Mouse (Mus musculus): ENCODE results near the gene Mfap1b. TPM values are rescaled to one million over a fixed set of nuclear protein-coding genes. Genes with fewer than 3 reads are reported as not detected.
"Not testable (repeated sequence)": the region's sequence is repeated elsewhere in the genome, so short reads cannot be mapped to it uniquely, and the experiment has no call there.

Mfap1b gene
- total RNA-seq (2022): 10 to 100 TPM; 18.7 to 27.0 (median 23.0) TPM

DNA sequence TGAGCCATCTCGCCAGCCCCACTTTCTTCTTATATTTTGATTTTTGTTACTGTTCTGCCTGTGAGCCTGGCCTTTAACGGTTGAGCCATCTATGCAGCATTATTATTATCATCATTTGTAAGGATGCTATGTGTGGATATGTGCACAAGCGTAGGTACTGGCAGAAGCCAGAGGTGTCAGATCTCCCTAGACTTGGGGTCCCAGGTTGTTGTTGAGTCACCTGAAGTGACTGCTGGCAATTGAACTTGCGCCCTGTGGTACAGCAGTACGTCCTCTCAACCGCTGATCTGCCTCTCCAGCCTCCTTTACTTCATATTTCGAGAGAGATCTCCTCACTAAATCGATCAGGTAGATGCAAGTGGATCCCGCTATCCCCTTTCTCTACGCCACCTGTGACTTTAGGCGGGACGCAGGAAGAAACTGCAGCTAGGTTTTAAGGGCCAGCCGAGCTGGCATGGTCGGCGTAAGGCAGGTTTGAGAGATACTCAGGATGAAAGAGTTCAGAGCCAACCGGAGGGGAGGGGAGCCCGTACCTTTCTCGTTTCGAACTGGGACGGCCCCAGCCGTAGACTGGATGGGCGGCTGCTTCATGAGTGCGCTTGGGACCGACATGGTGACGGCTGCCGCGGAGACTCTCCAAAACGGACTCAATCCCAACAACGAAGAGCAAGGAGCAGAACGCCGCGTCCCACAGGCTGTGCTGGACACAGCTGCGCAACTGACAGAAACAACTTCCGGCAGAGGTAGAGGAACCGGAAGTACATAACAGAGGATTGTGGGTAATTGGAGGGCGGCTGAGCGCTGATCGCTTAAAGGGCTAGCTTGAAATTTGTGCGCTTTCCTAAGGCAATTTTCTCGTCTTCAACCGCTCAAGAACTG is at the start of gene Mfap1b:
Mfap1b (minus strand) TSS at position 767 of the 879 bp plus-strand sequence.
- DNase-seq (ENCODE audit: low spot score in 2 of 2): peak; percentile 62 to 67

DNA sequence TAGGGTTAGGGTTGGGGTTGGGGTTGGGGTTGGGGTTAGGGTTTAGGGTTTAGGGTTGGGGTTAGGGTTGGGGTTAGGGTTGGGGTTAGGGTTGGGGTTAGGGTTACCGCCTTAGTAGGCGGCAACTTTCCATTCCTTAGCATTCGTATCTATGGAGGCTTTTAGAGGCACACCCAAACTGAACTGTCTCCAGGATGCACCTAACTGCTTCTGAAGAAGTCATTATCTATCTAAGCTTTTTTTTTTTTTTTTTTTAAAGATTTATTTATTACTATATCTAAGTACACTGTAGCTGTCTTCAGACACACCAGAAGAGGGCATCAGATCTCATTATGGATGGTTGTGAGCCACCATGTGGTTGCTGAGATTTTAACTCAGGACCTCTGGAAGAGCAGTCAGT is 49.0 kb upstream of the Mfap1b start:
- not testable (repeated sequence) for DNase-seq (ENCODE audit: low spot score in 2 of 2)

DNA sequence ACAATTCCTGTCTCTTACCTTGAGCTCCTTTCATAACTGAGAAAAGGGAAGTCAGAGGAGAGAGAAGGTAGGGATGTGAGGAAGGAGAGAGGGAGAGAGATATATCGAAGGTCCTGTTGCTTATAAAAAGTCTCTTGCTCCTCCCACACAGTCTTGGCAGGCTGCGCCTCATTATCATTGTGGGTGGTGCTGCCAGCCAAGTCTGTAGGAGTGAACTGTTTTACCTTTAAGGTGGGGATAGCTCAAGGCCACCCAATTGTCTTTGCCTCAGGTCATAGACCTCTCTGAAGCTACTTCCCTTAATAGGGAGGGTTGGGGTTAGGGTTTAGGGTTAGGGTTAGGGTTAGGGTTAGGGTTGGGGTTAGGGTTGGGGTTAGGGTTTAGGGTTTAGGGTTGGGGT is 48.1 kb upstream of the Mfap1b start:
- DNase-seq (ENCODE audit: low spot score in 2 of 2): no peak

DNA sequence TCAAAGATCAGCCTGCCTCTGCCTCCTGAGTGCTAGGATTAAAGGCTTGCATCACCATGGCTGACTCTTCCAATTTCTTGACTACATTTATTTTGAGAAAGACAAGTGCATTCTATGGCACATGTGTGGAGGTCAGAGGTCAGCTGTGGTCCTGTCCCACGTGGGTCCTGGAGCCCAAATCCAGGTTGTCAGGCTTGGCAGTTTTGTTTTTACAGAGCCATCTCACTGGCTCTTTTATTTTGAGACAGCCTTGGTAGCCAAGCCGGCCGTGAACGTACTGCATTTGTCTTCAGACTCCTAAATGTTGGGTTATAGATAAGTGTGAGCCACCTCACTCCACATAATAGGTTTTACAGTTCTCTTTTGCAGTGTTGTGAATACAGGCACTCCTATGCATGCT is 44.8 kb upstream of the Mfap1b start:
- not testable (repeated sequence) for DNase-seq (ENCODE audit: low spot score in 2 of 2)

DNA sequence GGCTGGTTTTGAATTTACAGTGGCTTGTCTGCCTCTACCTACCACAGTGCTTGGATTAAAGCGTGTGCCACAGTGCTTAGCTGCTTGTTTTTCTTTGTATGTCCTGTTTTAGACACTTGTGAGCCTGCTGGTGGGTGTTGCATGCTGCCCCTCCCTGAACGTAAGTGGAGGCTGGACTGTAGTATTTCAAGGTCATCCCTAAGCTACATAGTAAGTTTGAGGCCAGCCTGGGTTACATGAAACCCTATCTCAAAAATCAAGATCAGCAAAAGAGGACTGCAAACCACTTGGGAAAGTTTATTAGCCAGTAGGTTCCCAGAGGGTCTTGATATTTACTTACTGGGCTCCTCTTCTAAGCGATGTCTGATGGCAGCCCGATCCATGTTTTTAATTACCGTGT is 44.2 kb upstream of the Mfap1b start:
- no peak for DNase-seq (ENCODE audit: low spot score in 2 of 2)

DNA sequence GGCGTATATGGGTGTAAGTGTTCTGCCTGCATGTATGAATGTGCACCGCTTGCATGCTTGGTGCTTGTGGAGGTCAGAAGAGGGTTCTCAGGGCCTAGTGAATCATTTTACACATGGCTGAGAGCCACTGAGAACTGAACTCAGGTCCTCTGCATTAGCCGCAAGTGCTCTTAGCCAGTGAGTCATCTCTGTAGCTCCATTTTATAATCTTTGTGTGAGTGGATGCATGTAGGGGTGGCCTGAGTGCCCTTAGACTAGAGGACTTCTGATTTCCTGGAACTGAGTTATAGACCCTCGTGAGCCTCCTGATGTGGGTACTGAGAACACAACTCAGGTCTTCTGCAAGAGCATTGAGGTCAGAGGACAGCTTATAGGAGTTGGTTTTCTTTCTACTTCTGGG is 40.3 kb upstream of the Mfap1b start:
- DNase-seq (ENCODE audit: low spot score in 2 of 2): no peak

DNA sequence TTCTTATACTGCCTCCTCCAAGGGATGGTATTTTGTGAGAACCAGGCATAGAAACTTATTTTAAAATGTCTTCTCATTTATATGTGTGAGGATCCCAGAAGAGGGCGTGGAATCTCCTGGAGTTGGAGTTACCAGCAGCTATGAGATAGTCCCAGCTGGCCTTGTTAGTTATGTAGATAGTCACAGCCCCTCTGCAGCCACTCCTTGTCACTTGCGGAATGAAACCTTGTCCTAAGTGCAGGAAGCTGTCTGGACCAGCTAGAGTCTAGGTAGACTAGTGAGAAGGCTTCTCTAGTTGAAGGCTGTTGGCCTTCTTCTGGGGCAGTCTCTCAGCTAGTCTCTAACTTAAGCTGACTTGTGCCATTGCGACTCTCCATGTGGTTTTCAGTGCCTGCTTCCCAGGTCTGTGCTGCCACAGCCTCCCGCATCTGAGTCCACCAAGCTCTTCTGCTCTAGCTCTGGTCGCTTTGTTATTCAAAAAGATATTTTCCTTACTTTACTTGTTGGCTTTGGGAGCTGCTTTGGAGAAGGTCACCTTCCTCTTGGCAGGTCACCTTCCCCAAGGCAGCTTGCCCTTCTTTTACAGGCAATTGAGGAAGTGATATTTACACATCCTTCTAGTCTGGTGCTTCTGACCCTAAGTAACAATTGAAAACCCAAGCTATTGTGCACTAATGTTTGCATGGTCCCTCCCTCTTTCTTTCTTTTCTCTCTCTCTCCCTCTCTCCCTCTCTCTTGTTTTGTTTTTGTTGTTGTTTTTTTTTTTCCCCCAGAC is 39.3 kb upstream of the Mfap1b start:
- DNase-seq (ENCODE audit: low spot score in 2 of 2): not testable (repeated sequence)

DNA sequence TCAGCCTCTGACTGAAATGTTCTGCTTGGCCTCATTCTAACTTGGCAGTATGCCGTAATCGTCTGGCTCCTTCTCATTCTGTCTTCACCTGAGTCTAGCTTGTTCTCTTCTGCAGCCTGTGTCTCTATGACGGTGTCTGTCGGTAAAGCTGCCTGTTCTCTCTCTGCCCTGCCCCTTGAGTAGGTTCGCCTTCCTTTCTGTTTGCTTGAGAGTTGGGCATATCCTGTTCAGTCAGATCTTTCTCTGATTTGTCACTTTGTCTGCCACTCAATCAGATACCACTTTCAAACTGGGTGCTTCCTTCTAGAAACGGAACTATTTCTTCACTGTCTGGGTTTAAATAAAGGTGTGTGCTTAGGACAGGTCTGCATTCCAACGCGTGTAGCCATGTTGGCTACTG is 37.5 kb upstream of the Mfap1b start:
- no peak for DNase-seq (ENCODE audit: low spot score in 2 of 2)

DNA sequence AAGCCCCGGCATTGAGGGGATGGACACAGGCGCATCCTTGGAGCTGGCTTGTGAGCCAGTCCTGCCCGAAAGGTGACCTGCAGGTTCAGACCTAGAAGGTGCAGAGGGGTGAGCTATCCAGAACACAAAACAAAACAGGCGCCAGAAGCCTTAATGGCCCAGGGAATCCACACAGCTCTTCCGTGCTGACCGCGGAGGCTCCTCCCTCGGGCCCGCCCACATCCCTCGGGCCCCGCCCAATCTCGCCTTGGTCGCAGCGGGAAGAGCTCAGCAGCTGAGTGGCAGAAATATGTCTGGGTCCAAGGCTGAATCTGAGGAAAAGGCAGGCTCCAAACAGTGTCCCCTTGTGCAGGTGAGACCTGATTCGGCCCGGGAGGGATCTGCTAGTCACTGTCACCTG is 35.7 kb upstream of the Mfap1b start:
- peak; percentile 36 to 45 for DNase-seq (ENCODE audit: low spot score in 2 of 2)

DNA sequence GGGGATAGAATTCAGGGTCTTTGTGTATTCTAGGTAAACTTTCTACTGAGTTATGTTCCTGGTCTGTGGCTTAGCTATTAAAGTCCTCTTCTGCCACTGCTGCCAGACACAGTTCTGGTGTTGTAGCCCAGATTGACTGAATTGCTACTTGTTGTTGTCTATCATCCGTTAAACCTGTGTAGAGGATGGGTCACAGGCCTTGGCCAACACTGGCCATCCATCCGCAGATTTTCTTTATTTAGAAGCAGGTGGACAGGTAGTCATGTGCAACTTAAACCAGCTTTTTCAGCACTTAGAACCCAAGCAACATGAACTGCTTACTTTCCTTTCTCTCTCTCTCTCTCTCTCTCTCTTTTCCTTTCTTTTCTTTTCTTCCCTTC is 34.1 kb upstream of the Mfap1b start:
- no peak for DNase-seq (ENCODE audit: low spot score in 2 of 2)

DNA sequence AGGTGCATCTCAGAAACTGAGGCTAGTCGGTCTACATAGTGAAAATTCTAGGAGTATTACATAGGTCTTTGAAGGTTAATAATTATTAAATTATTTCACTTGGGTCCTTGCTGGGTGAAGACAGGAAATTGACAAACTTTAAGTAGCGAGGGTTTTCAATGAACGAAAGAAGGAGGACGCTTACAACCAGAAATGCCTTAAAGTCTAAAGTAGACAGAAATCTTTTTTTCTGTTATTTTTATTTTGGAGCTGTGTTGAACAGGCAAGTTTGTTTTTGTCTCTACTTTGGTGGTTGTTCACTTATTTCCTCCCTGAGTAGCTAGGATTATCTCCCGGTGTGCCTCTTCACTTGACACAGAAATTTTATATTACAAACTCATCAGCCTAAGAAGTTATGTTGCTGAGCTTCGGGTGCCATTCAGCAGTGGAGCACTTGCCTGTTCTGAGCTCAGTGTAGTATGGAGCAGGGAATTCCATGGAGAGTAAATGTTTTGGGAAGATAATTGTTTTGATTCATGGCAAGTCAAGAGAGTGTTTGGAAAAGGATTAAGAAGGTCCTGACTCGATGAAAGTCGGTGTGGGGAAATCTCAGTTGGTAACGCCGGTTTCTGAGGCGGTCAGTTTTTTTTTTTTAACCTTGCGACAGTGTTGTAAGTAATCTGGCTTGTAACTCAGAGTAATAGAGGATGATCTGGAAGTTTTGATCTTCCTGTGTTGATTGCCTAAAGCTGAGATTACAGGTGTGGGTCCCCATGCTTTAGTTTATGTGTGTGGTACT is 33.5 kb upstream of the Mfap1b start:
- no peak for DNase-seq (ENCODE audit: low spot score in 2 of 2)

DNA sequence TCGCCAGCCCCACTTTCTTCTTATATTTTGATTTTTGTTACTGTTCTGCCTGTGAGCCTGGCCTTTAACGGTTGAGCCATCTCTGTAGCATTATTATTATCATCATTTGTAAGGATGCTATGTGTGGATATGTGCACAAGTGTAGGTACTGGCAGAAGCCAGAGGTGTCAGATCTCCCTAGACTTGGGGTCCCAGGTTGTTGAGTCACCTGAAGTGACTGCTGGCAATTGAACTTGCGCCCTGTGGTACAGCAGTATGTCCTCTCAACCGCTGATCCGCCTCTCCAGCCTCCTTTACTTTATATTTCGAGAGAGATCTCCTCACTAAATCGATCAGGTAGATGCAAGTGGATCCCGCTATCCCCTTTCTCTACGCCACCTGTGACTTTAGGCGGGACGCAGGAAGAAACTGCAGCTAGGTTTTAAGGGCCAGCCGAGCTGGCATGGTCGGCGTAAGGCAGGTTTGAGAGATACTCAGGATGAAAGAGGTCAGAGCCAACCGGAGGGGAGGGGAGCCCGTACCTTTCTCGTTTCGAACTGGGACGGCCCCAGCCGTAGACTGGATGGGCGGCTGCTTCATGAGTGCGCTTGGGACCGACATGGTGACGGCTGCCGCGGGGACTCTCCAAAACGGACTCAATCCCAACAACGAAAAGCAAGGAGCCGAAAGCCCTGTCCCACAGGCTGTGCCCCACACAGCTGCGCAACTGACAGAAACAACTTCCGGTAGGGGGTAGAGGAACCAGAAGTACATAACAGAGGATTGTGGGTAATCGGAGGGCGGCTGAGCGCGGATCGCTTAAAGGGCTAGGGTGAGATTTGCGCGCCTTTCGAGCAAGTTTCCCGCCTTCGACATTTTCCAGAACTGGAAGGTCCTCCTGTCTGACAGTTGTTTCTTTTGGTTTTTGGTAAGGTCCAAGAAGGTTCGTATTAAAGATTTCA is 32.3 kb upstream of the Mfap1b start, which contains the start of the genes Mfap1a and Wdr76:
Mfap1a (minus strand) TSS at position 724 of the 941 bp plus-strand sequence.
Wdr76 (plus strand) TSS at position 782 of the 941 bp plus-strand sequence.
- DNase-seq (ENCODE audit: low spot score in 2 of 2): peak; percentile 58 to 74

DNA sequence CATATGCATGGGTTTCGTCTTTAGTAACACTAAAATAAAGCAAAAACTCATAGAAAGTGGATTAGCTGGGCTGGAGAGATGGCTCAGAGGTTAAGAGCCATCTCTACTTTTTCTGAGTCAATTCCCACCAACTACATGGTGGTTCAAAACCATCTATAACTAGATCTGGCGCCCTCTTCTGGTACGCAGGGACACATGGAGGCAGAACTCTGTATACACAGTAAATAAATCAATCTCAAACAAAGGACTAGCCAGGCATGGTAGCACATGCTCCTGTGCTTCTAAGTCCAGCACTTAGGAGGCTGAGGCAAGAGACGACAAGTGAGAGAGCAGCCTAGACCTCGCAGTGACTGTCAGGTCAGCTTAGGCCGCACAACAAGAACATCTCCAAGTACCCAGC is 27.7 kb upstream of the Mfap1b start:
- not testable (repeated sequence) for DNase-seq (ENCODE audit: low spot score in 2 of 2)

DNA sequence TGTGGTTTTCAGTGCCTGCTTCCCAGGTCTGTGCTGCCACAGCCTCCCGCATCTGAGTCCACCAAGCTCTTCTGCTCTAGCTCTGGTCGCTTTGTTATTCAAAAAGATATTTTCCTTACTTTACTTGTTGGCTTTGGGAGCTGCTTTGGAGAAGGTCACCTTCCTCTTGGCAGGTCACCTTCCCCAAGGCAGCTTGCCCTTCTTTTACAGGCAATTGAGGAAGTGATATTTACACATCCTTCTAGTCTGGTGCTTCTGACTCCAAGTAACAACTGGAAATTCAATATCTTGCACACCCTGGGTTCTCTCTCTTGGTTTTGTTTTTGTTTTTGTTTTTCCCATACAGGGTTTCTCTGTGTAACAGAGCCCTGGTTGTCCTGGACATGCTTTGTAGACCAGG is 10.5 kb upstream of the Mfap1b start:
- not testable (repeated sequence) for DNase-seq (ENCODE audit: low spot score in 2 of 2)

DNA sequence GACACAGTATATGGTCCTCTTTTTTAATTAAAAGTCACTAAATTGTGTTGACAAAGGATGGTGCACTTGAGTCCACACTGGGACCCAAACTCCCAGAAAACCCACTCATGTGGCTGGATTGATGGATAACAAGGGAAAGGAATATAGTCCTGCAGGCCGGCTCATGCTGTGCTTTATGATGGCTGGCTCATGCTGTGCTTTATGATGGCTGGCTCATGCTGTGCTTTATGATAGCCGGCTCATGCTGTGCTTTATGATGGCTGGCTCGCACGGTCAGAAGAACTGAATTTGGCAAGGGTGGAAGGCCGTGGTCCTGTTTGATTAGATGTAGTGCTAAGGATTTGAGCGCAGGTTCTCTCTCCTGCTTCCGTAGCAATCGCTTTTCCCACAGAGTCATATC is 9.7 kb upstream of the Mfap1b start:
- DNase-seq (ENCODE audit: low spot score in 2 of 2): no peak

DNA sequence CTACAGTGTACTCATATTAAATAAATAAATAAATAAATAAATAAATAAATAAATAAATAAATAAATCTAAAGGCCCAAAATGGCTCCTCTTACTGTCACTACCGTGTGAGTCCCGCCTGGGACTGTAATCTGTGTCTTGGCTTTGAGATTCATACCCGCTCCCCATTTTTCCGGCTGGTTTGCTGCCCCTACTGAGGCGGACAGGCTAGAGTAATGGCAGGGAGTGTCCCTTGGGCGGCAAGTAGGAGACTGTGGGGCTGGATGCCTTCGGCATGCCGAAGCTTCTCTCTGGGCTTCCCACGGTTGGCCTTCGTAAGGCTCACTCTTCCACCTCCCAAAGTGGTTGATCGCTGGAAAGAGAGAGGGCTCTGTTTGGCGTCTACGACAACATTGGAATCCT is 7.0 kb upstream of the Mfap1b start:
- DNase-seq (ENCODE audit: low spot score in 2 of 2): not testable (repeated sequence)

DNA sequence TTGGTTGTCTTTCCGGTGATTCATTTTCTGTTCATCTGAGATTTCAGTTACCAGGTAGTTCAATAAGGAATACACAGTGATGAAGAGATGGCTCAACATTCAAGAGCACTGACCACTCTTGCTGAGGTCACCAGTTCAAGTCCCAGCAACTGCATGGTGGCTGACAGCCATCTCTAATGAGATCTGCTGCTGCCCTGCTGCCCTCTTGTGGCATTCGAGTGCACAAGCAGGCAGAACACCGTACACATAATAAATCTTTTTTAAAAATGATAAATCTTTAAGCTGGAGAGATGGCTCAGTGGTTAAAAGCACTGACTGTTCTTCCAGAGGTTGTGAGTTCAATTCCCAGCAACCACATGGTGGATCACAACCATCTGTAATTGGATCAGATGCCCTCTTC is 6.6 kb upstream of the Mfap1b start:
- no peak for DNase-seq (ENCODE audit: low spot score in 2 of 2)

DNA sequence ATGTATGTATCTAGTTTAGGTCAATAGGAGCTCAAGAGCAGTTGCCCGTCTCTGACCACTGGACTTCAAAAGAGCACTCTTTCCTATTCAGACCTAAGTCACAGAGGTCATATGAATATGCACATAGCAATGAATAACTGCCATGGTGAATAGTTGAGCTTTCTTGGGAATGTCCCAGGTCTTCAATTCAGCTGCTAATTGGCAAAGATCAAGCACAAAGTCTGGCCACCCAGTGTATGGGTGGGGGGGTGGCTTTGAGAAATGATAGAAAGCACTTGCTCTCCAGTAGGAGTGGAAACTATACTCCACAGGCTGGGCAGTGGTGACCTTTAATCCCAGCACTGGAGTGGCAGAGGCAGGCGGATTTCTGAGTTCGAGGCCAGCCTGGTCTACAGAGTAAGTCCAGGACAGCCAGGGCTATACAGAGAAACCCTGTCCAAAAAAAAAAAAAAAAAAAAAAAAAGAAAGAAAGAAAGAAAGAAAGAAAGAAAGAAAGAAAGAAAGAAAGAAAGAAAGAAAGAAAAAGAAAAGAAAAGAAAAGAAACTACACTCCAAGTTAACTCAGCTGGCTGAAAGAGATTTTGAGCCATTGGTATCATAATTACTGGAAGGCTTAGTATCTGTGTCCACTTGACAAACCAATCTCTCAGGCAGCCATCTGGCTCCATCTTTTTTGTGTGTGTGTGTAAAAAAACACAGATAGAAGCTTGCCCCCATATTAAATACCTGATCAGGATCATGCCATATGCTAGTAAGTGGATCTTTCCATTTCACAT is 3.8 kb upstream of the Mfap1b start:
- DNase-seq (ENCODE audit: low spot score in 2 of 2): no peak

DNA sequence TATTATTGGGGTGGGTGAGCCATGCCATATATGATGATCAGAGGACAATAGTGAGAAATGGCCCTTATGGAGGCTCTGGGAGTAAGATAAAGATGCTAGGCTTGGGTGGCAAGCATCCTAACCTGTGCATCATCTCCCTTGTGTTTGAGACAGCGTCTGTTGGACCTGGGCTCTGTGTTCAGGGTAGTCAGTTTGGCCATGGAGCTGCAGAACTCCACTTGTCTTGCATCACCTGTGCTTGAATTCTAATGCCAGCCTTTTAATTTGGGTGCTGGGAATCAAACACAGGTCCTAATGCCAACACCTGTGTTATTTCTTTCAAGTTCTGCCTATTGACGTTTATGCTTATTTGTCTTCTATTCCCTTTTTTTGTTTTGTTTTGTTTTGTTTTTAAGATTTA is 1.4 kb upstream of the Mfap1b start:
- DNase-seq (ENCODE audit: low spot score in 2 of 2): not testable (repeated sequence)

DNA sequence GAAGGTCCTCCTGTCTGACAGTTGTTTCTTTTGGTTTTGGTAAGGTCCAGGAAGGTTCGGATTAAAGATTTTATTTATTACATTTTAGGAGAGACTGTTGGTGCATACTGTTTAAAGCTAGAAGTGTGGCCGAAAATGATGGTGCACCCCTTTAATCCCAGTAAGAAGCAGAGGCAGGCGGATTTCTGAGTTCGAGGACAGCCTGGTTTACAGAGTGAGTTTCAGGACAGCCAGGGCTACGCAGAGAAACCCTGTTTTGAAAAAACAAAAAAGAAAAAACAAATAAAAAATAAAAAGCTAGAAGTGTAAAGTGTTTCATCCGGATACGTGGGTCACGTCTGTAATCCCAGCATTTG is 291 bp upstream of the Mfap1b start:
- no peak for DNase-seq (ENCODE audit: low spot score in 2 of 2)

All from gastrocnemius, adult 8-10 months (tissue).